Mouse (Mus musculus) bone marrow, adult 2 months (tissue): ENCODE data around the gene Fgfr2.

Experiments used
- CTCF ChIP-seq: fragments of 200-500 bp; IDR thresholded peaks from 2 replicates; pipeline ENCODE4 v1.5.1; 2011; ENCODE audit warnings: low read length, control low read depth; ENCODE audit not compliant: control insufficient read depth, insufficient read depth
- POLR2A ChIP-seq: fragments of 200-500 bp; IDR thresholded peaks from 2 replicates; pipeline ENCODE4 v1.6.1; 2011; ENCODE audit warnings: low read depth, mild to moderate bottlenecking, control low read depth, low read length, borderline replicate concordance; ENCODE audit not compliant: control insufficient read depth

DNA sequence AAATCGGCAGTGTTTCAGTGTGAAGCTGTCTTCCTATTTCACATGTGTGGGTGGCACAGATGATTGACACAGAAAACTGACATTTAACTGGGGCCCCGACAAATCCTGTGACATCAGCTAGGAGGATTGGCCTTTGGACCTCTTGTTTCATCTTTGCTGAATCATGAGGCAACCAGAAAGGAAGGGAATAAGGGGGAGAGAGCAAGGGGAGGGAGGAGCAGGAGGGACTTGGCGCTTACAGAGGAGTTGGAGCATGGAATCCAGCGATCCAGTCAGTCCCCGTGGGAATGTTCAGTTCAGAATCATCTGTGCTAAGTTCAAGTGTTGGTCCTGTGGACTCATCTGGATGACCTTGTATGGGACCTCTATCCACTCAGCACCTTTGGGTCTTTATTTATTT is 39.9 kb upstream of the Fgfr2 start:
- TF ChIP-seq CTCF = no peak
- no peak for TF ChIP-seq POLR2A
